Mouse (Mus musculus): Measurements from ENCODE around the gene Gtdc1. TPM values are rescaled to one million over a fixed set of nuclear protein-coding genes. Genes with fewer than 3 reads are reported as not detected.

The Gtdc1 gene
- polyA plus RNA-seq, 1 experiment, result 36.2 TPM

DNA sequence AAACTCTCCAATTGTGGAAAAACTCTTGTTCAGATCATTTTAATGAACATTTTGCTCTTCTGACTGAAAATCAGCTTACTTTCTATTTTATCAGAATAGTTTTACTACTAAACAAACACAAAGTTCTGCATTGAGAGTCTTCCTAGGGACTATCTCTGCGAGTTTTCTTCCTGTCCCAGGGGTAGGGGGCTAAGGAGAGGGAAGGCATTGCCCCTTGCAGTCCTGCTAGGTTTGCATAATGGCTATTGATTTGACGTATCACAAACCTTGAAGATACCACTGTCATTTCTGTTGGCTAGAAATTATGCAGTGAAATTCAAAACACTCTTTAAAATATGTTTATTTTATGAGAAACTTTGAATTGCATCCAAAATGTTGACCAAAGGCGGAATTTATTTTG, 355.6 kb downstream of the Gtdc1 start:
- DNase-seq (ENCODE audit: low read depth), result no peak
- TF ChIP-seq CTCF (IDR thresholded peaks at IDR 0.05; ENCODE audit: borderline replicate concordance, extremely low read depth, insufficient read depth, insufficient read length) (no peak), POLR2A (IDR thresholded peaks at IDR 0.05; ENCODE audit: borderline replicate concordance, extremely low read depth, insufficient read depth, insufficient read length, poor library complexity, severe bottlenecking) (no peak)

DNA sequence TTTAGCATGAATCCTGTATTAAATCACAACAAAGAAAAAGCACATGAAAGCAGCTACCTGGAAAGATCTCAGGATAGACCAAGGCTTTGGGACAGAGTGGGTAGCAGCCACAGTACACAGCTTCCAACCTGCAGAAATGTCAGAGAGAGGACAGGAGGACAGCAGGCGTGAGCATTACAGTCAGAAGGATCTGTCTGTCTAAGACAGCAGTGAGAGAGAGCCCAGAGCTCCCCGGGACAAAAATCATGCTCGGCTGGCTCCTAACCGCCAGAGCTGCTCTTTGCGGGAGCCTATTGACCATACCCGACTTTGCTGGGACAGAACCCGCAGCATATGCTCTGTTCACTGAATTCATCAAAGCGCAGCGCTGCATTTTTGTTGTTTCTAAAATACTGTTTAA, 356.3 kb downstream of the Gtdc1 start:
- DNase-seq (ENCODE audit: low read depth), result peak; percentile 67

DNA sequence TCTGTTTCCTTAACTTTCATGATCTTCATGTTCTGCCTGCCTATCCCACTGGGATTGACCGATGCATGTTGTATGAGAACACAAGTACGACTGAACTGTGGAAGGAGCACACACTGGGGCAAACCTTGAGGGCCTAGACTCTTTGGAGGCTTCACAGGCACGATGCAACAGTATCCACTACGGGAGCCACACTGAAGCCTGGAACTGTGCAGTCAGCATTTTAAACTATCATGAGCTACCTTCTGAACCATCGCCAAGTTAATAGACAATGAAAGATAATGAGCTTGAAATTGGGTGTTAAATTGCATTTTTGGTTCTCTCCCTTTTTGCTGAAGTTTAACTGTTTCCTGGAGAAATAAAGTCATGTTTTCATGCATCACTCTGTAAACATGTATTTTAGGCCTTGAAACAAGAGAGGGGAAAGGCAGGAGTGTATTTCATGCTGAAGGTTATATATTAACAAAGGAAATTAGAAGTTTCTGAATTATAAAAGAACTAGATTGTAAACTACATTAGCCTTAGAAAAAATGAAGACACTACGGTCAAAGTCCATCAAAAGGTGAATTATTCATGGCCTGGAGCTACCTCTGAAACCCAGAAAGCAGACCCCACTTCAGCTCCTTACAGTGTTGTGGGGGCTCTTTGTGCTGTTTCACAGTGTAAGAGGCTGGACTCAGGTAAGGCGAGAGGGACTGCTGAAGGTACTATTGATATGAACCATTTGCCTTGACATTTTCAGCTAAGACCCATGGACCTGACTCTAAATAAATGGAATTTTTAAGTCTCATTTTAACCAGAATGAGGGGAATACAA, 358.1 kb downstream of the Gtdc1 start:
- DNase-seq (ENCODE audit: low read depth), result peak; percentile 27
- TF ChIP-seq CTCF (IDR thresholded peaks at IDR 0.05; ENCODE audit: borderline replicate concordance, extremely low read depth, insufficient read depth, insufficient read length) (no peak), POLR2A (IDR thresholded peaks at IDR 0.05; ENCODE audit: borderline replicate concordance, extremely low read depth, insufficient read depth, insufficient read length, poor library complexity, severe bottlenecking) (no peak)

More for the DNA sequence above, 356.3 kb downstream of the Gtdc1 start:
- TF ChIP-seq POLR2A (IDR thresholded peaks at IDR 0.05; ENCODE audit: borderline replicate concordance, extremely low read depth, insufficient read depth, insufficient read length, poor library complexity, severe bottlenecking) (no peak), CTCF (IDR thresholded peaks at IDR 0.05; ENCODE audit: borderline replicate concordance, extremely low read depth, insufficient read depth, insufficient read length) (no peak)

DNA sequence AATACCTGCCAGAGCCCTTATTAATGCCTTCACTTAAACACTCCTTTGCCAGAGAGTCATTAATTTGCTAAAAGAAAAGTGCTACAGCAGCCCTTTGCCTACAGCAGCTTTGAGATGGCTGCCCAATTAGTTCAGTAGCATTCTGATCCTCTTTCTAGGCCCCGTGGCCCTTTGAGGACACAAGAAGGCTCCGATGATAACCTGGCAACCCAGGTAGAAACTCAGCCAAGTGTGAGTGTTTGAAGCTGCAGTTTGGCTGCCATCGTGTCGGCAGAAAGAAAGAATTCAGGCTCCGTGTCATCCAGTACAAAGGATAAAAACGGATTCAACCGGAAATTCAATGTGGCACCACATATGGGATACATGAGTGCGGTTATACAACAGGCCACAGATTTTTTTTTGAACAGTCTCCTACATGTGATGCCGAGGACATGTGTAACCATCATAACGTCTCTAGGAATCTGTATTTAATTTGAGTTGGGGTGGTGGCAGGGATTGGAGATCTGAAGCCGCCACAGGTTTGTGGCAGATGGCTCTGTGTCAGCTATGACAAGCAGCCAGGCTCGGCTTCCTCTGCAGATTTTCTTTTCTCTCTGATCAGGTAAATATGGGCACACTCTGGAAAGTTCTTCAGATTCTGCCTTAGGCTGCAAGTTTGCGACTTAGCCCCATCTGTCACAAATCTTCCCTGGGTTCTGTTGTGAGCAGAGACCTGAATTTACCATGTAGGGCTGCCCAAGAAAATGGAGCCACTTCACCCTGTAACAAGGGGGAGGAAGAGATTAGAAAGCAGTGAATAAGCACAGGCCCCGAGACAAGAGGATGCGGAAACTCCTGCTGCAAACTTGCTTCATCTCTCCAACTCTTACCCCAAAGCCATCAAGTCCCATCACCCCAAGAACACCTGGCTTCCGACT, 362.4 kb downstream of the Gtdc1 start:
- peak; percentile 86 for DNase-seq (ENCODE audit: low read depth)
- no peak for TF ChIP-seq POLR2A (IDR thresholded peaks at IDR 0.05; ENCODE audit: borderline replicate concordance, extremely low read depth, insufficient read depth, insufficient read length, poor library complexity, severe bottlenecking)
- no peak for TF ChIP-seq CTCF (IDR thresholded peaks at IDR 0.05; ENCODE audit: borderline replicate concordance, extremely low read depth, insufficient read depth, insufficient read length)

DNA sequence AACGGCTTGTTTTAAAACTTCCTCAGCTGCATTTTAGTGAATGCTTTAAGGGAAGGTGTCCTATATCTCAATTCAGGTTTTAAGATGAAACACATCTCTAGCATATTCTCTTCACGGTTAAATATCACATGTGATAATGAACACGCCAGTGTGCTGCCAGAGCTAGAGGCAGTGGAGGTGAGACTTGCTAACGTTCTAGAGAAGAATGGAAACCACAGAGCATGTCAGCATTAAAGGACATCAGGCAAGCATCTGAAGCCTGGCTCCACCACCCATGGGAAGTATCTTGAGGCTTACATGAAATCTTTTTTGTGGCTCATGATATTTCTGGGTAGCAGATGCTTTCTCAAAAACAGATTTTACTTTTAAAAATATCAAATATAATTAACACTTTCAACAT, 365.7 kb downstream of the Gtdc1 start:
- TF ChIP-seq CTCF (IDR thresholded peaks at IDR 0.05; ENCODE audit: borderline replicate concordance, extremely low read depth, insufficient read depth, insufficient read length) (no peak), POLR2A (IDR thresholded peaks at IDR 0.05; ENCODE audit: borderline replicate concordance, extremely low read depth, insufficient read depth, insufficient read length, poor library complexity, severe bottlenecking) (no peak)
- DNase-seq (ENCODE audit: low read depth), result no peak

DNA sequence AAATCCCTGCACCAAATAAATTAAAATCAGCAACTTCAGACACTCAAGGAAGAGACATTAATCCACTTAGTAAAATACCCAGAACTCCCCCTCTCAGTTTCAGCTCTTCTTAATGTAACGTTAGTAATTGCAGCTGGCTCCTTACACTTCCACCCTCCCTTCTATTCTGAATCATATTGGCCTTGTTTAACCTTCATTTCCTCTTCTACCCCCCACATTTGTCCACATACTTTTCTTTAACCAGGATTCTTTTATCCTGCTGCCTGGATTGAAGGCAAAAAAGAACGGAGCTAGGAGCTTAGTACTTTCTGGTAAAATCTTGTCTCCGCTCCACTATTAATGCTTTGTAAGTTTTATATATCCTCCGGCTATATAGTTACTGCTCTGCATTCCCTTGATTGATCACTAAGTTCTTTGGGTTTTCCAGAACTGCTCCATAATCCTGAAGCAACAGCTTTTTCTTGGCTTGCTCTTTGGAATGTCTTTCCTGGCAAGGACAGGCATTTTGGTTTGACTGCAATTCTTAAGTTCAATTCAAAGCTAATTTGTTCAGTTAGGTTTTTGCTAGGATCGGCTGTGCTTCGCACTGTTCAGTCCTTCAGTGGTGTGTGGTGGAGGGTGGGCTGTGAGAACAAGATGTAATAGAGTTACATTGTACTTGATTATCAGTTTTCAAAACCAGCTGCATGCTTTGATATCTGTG, 368.1 kb downstream of the Gtdc1 start:
- TF ChIP-seq POLR2A (IDR thresholded peaks at IDR 0.05; ENCODE audit: borderline replicate concordance, extremely low read depth, insufficient read depth, insufficient read length, poor library complexity, severe bottlenecking) (no peak), CTCF (IDR thresholded peaks at IDR 0.05; ENCODE audit: borderline replicate concordance, extremely low read depth, insufficient read depth, insufficient read length) (no peak)
- no peak for DNase-seq (ENCODE audit: low read depth)

DNA sequence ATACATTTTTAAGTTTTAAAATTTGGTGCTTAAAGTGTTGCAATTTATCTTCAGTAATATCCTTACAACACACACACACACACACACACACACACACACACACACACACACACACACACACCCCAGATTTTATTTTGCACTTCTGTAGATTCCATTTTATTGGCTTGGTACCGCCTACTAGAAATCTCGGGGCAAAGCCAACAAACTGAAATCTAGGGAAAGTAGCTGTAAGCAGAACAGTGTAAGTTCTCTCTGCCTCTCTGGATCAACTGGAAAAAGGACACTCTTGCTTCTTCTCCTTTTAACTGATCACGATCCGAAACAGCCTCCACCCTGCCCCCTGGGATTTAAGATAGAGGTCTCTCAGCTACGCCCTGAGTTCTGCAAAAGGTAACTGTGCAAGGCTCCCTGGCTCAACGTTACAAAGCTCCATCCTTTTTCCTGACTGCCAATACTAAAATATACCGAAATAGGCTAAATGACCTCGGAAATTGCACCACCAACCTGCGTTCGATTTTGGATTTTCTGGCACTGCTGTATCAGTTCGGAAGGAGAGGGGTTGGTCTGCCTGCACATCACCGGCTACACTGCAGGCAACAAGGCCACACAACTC, 369.7 kb downstream of the Gtdc1 start:
- no peak for DNase-seq (ENCODE audit: low read depth)
- no peak for TF ChIP-seq POLR2A (IDR thresholded peaks at IDR 0.05; ENCODE audit: borderline replicate concordance, extremely low read depth, insufficient read depth, insufficient read length, poor library complexity, severe bottlenecking)
- no peak for TF ChIP-seq CTCF (IDR thresholded peaks at IDR 0.05; ENCODE audit: borderline replicate concordance, extremely low read depth, insufficient read depth, insufficient read length)

DNA sequence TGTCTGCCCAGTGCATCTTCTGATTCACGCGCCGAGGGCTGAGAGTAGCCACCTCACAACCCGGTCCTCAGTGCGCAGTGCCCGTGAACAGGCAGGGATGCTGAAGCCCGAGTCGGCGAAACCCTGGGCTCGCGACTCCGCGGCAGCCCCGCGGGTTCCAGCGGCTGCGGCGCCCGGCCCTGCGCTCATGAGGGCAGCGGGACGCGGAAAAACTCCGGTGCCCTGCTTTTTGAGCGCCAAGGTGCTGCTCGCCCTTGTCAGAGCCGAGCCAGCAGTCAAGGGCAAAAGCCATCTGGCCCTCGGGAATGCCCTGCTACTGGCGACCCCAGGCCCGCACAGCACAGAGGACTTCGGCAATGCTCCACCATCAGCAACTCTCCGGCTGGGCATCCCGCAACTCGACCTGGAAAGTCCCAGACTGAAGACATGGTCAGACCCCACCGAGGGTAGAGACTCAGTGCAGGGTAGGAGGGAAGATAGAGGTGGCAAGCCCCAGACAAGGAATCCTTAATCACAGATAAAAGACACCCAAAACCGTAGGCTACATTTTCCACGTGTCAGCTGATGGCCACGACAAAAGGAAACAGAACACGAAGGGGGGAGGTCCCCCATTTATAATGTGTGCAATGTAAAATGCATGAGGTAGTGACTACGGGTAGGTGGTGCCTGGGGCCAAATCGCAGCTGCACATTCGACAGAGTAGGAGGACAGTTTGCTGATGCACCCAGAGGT, 370.4 kb downstream of the Gtdc1 start:
- TF ChIP-seq CTCF (IDR thresholded peaks at IDR 0.05; ENCODE audit: borderline replicate concordance, extremely low read depth, insufficient read depth, insufficient read length) (no peak), POLR2A (IDR thresholded peaks at IDR 0.05; ENCODE audit: borderline replicate concordance, extremely low read depth, insufficient read depth, insufficient read length, poor library complexity, severe bottlenecking) (no peak)
- peak; percentile 76 for DNase-seq (ENCODE audit: low read depth)

DNA sequence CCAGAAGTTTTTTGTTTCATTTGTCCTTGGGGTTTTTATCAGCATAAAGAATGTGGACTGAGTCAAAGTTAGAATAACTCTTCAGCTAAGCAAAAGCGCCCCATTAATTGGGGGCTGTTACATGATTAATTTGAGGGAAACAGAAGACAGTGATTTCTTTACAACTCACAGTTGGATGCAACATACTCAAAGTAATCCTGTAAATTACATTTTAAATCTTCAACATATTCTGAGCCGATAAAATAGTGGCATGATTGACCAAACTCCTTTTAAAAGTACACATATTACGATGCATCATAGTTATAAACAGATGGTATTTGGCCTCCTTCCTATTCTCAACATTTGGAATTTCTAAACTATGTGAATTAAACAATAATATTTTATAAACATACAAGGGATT, 372.7 kb downstream of the Gtdc1 start:
- TF ChIP-seq CTCF (IDR thresholded peaks at IDR 0.05; ENCODE audit: borderline replicate concordance, extremely low read depth, insufficient read depth, insufficient read length), result no peak
- TF ChIP-seq POLR2A (IDR thresholded peaks at IDR 0.05; ENCODE audit: borderline replicate concordance, extremely low read depth, insufficient read depth, insufficient read length, poor library complexity, severe bottlenecking), result no peak
- no peak for DNase-seq (ENCODE audit: low read depth)

DNA sequence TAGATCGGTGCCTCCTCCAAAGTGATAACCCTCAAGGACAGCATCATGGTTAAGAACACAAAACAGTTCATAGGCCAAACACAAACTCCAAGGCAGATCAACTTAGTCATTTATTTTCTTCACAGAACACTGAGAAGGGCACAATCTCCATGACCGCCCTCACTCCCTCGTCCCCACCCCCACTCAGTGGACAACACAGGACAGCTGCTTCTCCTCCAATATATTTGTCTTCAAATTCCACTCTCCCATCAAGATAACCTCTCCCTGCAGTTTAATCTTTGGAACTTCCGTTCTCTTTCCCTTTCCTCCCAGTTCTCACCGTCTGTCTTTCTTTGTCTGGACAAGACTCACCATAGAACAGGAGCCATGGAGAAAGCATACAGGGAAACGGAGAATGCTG, 378.1 kb downstream of the Gtdc1 start:
- TF ChIP-seq CTCF (IDR thresholded peaks at IDR 0.05; ENCODE audit: borderline replicate concordance, extremely low read depth, insufficient read depth, insufficient read length) (no peak), POLR2A (IDR thresholded peaks at IDR 0.05; ENCODE audit: borderline replicate concordance, extremely low read depth, insufficient read depth, insufficient read length, poor library complexity, severe bottlenecking) (no peak)
- no peak for DNase-seq (ENCODE audit: low read depth)
